Mouse (Mus musculus) adrenal gland, postnatal 25 days (tissue): ENCODE measurements around the gene Cass4. TPM values are rescaled to one million over a fixed set of nuclear protein-coding genes. Genes with fewer than 3 reads are reported as not detected.

Experiments used
- DNase-seq: peaks from one replicate; pipeline ENCODE4 v3.0.0; 2021; ENCODE audit warnings: mixed read lengths
- total RNA-seq: library from RNA; stranded (reverse); gene quantifications from 2 replicates; pipeline ENCODE4 v1.2.3, GENCODE M21; 2021

Gene Cass4
- total RNA-seq, 1 experiment from 2014 or later, result not detected

- DNase-seq, result no peak
Observed at GRCm38 (mm10) chr2:172440640-172441005, 47.0 kb downstream of the Cass4 start.

GRCm38 (mm10) chr2:172441176-172441575, 47.6 kb downstream of the Cass4 start:
- DNase-seq, result no peak

DNA sequence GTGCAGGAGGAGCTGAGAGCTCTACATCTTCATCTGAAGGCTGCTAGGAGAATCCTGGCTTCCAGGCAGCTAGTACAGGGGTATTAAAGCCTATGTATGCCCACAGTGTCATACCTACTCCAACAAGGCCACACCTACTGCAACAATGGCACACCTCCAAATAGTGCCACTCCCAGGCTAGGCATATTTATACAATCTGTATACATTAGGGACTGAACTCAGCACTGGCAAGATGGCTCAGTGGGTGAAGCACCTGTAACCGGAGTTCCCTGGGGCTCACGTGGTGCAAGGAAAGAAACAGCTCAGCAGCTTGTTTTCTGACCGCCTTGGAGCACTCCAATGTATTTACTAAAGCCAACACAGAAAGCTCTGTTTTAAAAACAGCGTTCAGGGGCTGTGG, 52.0 kb downstream of the Cass4 start:
- no peak for DNase-seq

DNA sequence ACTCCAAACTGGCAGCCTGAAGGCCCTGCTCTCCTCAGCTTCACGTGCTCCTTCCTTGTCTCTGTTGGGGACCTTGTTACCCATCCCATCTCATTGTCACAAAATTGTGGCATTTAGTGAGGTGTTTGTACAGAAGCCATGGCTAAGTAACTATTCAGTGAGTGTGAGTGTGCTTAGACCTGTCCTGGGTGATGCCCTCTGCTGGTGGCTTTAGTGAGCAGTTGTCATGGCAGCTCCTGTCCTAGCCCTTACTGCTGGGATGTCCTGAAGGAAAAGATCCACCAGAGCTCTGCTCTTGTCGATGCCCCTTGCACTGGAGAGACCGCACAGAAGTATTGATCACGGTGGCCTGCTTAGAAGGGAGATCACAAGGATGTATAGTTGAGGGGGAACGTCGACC, 53.7 kb downstream of the Cass4 start:
- no peak for DNase-seq

- DNase-seq, result no peak
Observed at GRCm38 (mm10) chr2:172448329-172448728, 54.7 kb downstream of the Cass4 start.

DNA sequence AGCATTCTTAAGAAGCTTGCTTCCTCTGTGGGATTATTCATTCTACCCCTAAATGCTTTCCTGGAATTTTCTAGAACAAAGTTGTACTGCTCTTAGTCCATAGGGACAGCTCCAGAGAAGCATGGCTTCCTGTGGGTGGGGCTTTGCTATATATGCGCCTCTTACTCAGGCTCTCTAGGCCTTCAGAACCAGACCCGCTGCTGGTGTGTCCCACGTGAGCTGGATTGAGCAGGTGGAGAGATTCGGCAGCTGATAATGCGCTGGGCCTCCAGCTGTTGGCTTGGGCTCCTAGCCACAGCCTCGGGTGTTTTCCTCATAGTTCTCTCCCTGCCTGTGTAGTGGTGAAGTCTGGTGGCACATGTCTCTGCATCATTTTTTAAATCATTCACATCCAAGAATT, 57.0 kb downstream of the Cass4 start:
- no peak for DNase-seq

- no peak for DNase-seq
Observed at GRCm38 (mm10) chr2:172452031-172452430, 58.4 kb downstream of the Cass4 start.

- no peak for DNase-seq
Observed at GRCm38 (mm10) chr2:172452458-172452857, 58.9 kb downstream of the Cass4 start.

DNA sequence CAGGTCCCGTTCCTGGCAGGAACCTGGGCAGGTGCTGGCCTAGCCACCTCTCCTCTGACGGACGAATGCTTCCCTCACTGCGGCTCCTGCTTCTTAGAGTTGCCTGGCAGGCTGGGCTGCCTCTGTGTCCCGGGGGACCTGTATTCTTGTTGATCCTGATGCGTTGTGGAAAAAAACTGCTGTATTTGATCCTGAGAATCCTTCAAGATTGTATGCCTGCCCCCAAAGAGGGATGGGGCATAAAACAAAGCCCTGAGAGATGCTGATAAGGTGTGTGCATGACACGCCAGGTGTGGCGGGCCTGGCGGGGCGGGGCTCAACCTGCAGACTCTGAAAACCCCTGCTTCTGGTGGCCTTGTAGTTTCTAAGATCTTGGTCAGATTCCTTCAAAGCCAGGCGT, 64.9 kb downstream of the Cass4 start, which contains the start of gene Gcnt7:
Gene Gcnt7 (minus strand): TSS at position 101 of the 400 bp plus-strand sequence.
- no peak for DNase-seq

DNA sequence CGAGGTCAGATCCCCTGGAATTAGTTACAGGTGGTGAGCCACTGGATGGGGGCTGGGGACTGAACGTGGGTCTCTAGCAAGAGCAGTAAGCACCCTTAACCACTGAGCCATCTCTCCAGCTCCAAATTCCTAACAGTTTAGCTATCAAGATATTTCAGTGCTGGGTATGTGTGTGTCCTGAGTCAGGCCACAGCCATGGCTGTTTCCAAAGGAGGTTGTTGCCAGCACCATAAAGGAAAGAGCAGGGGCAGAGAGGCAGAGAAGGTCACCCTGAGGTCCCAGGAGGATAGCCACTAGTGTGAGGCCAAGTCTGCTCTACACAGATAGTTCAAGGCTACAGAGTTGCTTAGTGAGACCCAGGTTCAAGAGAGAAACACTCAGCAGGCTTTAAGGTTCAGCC, 67.1 kb downstream of the Cass4 start:
- DNase-seq, result no peak

DNA sequence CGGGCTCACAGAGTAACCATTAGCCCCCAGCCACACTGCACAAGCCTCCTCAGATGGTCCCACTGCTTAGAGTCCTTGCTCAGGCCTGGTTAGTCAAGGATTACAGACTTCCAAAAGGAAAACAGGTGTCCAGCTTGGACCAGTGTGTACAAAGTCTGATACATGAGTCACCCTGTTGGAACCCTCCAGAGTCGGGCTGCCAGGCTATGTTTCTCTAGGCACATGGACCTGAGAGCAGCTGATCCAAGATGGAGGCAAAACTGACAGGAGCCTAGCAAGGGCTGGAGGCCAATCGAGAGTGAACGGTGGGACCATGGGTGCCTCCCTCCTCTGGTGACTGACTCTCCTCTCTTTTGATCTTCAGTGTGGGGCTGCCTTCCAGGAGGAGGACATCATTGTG, 69.2 kb downstream of the Cass4 start:
- DNase-seq, result no peak

GRCm38 (mm10) chr2:172466427-172467132, 73.0 kb downstream of the Cass4 start:
- no peak for DNase-seq

- DNase-seq, result no peak
Observed at GRCm38 (mm10) chr2:172467206-172467605, 73.6 kb downstream of the Cass4 start.

DNA sequence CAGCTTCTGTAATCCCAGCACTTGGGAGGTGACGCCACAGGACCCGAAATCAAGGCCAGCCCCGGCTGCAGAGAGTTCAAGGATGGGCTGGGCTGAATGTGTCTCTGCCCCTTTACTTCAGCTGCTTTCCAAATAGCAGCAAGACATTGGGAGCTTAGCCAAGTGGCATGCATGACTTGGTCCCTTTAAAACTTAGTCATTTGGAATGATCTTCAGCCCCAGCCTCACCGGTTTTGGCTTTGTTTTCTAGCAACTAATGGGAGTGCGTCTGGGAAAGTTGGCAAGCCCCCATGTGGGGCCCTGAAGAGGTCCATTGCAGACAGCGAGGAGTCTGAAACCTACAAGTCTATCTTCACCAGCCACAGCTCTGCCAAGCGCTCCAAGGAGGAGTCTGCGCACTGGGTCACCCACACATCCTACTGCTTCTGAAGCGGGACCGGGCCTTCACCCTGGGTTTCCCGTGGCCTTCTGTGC, 74.8 kb downstream of the Cass4 start:
- DNase-seq, result peak; percentile 68

GRCm38 (mm10) chr2:172472318-172472717, 78.7 kb downstream of the Cass4 start, which contains the start of gene Fam209:
Fam209 (plus strand) TSS chr2:172472520.
- no peak for DNase-seq

GRCm38 (mm10) chr2:172473591-172473990, 80.0 kb downstream of the Cass4 start:
- no peak for DNase-seq

GRCm38 (mm10) chr2:172474970-172475369, 81.4 kb downstream of the Cass4 start:
- peak; percentile 41 for DNase-seq

GRCm38 (mm10) chr2:172476707-172477260, 83.2 kb downstream of the Cass4 start:
- no peak for DNase-seq

DNA sequence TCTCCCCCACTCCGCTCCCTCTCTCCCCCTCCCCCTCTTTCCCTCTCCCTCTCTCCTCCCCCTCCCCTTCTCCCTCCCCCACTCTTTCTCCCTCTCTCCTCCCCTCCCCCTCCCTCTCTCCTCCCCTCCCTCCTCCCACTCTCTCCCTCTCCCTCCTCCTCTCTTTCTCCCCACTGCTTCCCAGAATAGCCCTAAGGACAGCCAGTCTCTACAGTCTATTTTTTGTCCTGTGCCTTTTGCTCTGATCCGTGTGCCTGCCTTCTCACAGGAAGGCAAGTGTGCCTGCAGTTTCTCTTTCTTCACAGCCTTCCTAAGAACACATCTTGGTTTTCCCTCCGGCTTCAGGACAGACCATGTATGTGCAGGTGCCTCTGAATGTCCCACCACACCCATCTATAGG, 83.8 kb downstream of the Cass4 start:
- DNase-seq, result no peak

DNA sequence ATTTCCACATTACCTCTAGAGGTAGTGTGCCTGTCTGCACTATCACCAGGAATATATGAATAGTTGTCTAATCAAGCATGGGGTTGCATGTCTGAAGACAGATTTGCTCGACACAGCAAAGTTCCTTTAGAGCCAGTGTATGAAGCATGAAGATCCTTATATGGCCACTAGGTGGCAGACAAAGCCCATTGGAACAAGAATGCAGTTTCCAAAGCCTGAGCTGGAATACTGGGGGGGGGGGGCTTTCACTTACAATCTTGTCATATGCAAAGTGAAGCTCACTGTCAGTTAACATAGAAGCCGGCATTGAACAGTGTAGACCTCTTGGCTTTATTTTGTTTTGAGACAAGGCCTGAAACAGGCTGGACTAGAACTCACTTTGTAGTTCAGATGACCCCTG, 84.3 kb downstream of the Cass4 start:
- no peak for DNase-seq

DNA sequence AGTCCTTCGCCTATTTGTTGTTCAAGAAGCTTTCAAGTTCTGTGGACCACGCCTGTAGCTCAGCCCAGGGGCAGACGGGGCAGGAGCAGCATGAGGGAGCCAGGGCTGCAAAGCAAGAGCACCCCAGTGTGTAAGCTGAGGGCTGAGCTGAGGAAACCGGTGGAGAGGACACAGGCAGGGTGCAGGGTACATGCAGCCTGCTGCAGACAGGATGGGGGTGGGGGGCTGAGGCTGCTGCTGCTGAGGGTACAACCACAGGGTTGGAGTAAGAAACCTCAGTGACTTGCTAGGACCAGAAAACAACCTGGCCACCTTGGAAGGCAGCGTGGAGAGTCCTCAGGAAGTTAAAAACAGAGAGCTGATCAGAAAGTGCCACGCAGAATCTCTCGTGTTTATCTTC, 86.7 kb downstream of the Cass4 start:
- DNase-seq, result no peak

GRCm38 (mm10) chr2:172481654-172482385, 88.2 kb downstream of the Cass4 start:
- no peak for DNase-seq
